Mouse (Mus musculus) frontal cortex, adult 2 months (tissue): ENCODE results near the gene Gorasp2. TPM values are rescaled to one million over a fixed set of nuclear protein-coding genes. Genes with fewer than 3 reads are reported as not detected.

Experiments used
- DNase-seq, 2 experiments: peaks; one replicate each; pipeline ENCODE4 v3.0.0; 2022; ENCODE audit warnings: low spot score in 1 of 2; ENCODE audit errors: extremely low spot score in 1 of 2
- polyA plus RNA-seq: library from polyadenylated mRNA; depleted of rRNA; stranded (reverse); fragments of >200 nt; gene quantifications from 2 replicates; pipeline ENCODE4 v1.2.3, GENCODE M21; 2012

Gene Gorasp2
- polyA plus RNA-seq, 1 experiment: 81.2 TPM

GRCm38 (mm10) chr2:70651820-70652219 lies 9.6 kb upstream of the Gorasp2 start:
- no peak for DNase-seq

- DNase-seq: no peak
These were observed 4.3 kb upstream of the Gorasp2 start for GRCm38 (mm10) chr2:70657083-70657482.

- peak; percentile 24 to 27 for DNase-seq
These were observed 529 bp downstream of the Gorasp2 start, which contains the start of gene Gm26558 for GRCm38 (mm10) chr2:70661715-70662495. TSS of gene Gm26558 (minus strand) at chr2:70662108.

GRCm38 (mm10) chr2:70663764-70664163 lies 2.4 kb downstream of the Gorasp2 start:
- DNase-seq: no peak

- no peak for DNase-seq
These were observed 5.6 kb downstream of the Gorasp2 start for GRCm38 (mm10) chr2:70667016-70667415.

- DNase-seq: no peak
These were observed 7.9 kb downstream of the Gorasp2 start for GRCm38 (mm10) chr2:70669241-70669640.

GRCm38 (mm10) chr2:70669896-70670295 lies 8.5 kb downstream of the Gorasp2 start:
- DNase-seq: no peak

- DNase-seq: peak in 1 of 2 experiments; percentile 42
These were observed 11.1 kb downstream of the Gorasp2 start for GRCm38 (mm10) chr2:70672476-70672875.

GRCm38 (mm10) chr2:70673445-70674126 lies 12.2 kb downstream of the Gorasp2 start:
- DNase-seq: peak in 1 of 2 experiments; percentile 55

- DNase-seq: no peak
These were observed 20.9 kb downstream of the Gorasp2 start for GRCm38 (mm10) chr2:70682324-70682723.

- peak in 1 of 2 experiments; percentile 53 for DNase-seq
These were observed 27.2 kb downstream of the Gorasp2 start for GRCm38 (mm10) chr2:70688454-70689078.

- peak in 1 of 2 experiments; percentile 36 for DNase-seq
These were observed 28.8 kb downstream of the Gorasp2 start for GRCm38 (mm10) chr2:70690195-70690594.

- no peak for DNase-seq
These were observed 34.3 kb downstream of the Gorasp2 start for GRCm38 (mm10) chr2:70695712-70696111.

GRCm38 (mm10) chr2:70700851-70701250 lies 39.5 kb downstream of the Gorasp2 start:
- no peak for DNase-seq

GRCm38 (mm10) chr2:70701571-70701970 lies 40.2 kb downstream of the Gorasp2 start:
- no peak for DNase-seq

- DNase-seq: no peak
These were observed 41.0 kb downstream of the Gorasp2 start for GRCm38 (mm10) chr2:70702403-70702802.

GRCm38 (mm10) chr2:70708986-70709730 lies 47.8 kb downstream of the Gorasp2 start:
- DNase-seq: peak in 1 of 2 experiments; percentile 60

GRCm38 (mm10) chr2:70710236-70710635 lies 48.9 kb downstream of the Gorasp2 start:
- no peak for DNase-seq

GRCm38 (mm10) chr2:70710878-70711277 lies 49.5 kb downstream of the Gorasp2 start:
- DNase-seq: no peak

- peak in 1 of 2 experiments; percentile 16 for DNase-seq
These were observed 62.4 kb downstream of the Gorasp2 start for GRCm38 (mm10) chr2:70723610-70724243.
